Mouse (Mus musculus) cerebellum, adult 2 months (tissue): ENCODE measurements around the gene Cers6.

ENCODE experiments used
- CTCF ChIP-seq: fragments of 200-500 bp; IDR thresholded peaks from 2 replicates; pipeline ENCODE4 v1.5.1; 2011; ENCODE audit warnings: low read depth, mild to moderate bottlenecking, control low read depth, low read length, moderate library complexity, borderline replicate concordance; ENCODE audit not compliant: insufficient read depth
- POLR2A ChIP-seq: fragments of 200-500 bp; IDR thresholded peaks from 2 replicates; pipeline ENCODE4 v1.6.1; 2011; ENCODE audit warnings: low read length, control low read depth, borderline replicate concordance; ENCODE audit not compliant: insufficient read depth

- TF ChIP-seq POLR2A = no peak
- TF ChIP-seq CTCF = no peak
These were observed 5.9 kb downstream of the Cers6 start for GRCm38 (mm10) chr2:68867148-68867547.
